Mouse (Mus musculus) limb, embryonic 12.5 days (tissue): ENCODE data around the gene Tmem239. TPM values are rescaled to one million over a fixed set of nuclear protein-coding genes. Genes with fewer than 3 reads are reported as not detected.

Experiments
- ATAC-seq: fragments of 200-750 bp; cut with Nextera tagmentation; 2 replicates; pipeline ENCODE4 v1.8.0; 2017; ENCODE audit warnings: low read depth, moderate TSS enrichment; ENCODE audit not compliant: insufficient number of reproducible peaks, insufficient read depth, low FRiP score, low TSS enrichment
- H3K27ac ChIP-seq: fragments of 300-500 bp; sonication (generic); 2 replicates; pipeline ENCODE4 v1.5.1; 2016; ENCODE audit warnings: mild to moderate bottlenecking, moderate library complexity
- H3K27me3 ChIP-seq: fragments of 300-500 bp; sonication (generic); 2 replicates; pipeline ENCODE4 v1.6.1; 2016; ENCODE audit warnings: mild to moderate bottlenecking, moderate library complexity
- H3K36me3 ChIP-seq: fragments of 300-500 bp; sonication (generic); 2 replicates; pipeline ENCODE4 v1.6.1; 2016; ENCODE audit warnings: mild to moderate bottlenecking, moderate library complexity
- H3K4me1 ChIP-seq: fragments of 300-500 bp; sonication (generic); replicated peaks from 2 replicates; pipeline ENCODE4 v1.6.1; 2016
- H3K4me2 ChIP-seq: fragments of 300-500 bp; sonication (generic); 2 replicates; pipeline ENCODE4 v1.6.1; 2016; ENCODE audit warnings: mild to moderate bottlenecking, moderate library complexity
- H3K4me3 ChIP-seq: fragments of 300-500 bp; sonication (generic); replicated peaks from 2 replicates; pipeline ENCODE4 v1.5.1; 2016; ENCODE audit warnings: mild to moderate bottlenecking
- H3K9ac ChIP-seq: fragments of 300-500 bp; sonication (generic); replicated peaks from 2 replicates; pipeline ENCODE4 v1.6.1; 2016; ENCODE audit warnings: mild to moderate bottlenecking, moderate library complexity
- H3K9me3 ChIP-seq: fragments of 300-500 bp; sonication (generic); 2 replicates; pipeline ENCODE4 v1.6.1; 2016; ENCODE audit warnings: mild to moderate bottlenecking, moderate library complexity
- WGBS: fragments of 180-500 bp; shearing (Covaris S2); methylation state at CpG from one replicate; pipeline ENCODE4 v1.1.7; 2016; 5-methylcytosine and 5-hydroxymethylcytosine counted together
- polyA plus RNA-seq: library from polyadenylated mRNA; unstranded; fragments of >200 nt; fragmentation: Nextera tagmentation; extraction: Ambion mirVana; gene quantifications from 2 replicates; pipeline ENCODE4 v1.2.1, GENCODE M21; 2016

Tmem239 gene
- polyA plus RNA-seq, 1 experiment from 2014 or later = not detected

GRCm38 (mm10) chr2:130451086-130451726 lies 44.9 kb downstream of the Tmem239 start:
- Histone ChIP-seq H3K27ac (no peak overlapping the region), H3K27me3 (peaks cover 9% of the 10 kb centered on the region; the same call in 1 of the 2 replicates), H3K9ac (peak overlapping the region; percentile 87)

GRCm38 (mm10) chr2:130451727-130452090 lies 45.4 kb downstream of the Tmem239 start:
- peaks cover 19% of the 10 kb centered on the region for H3K4me1 ChIP-seq
- 72% methylated on average over 3 of the region's 3 CpGs for WGBS
- H3K4me2 ChIP-seq = peak overlapping the region; percentile 85
- no peak for ATAC-seq
- H3K27me3 ChIP-seq = peaks cover 9% of the 10 kb centered on the region; the same call in 1 of the 2 replicates
- H3K36me3 ChIP-seq = no peaks in the 10 kb centered on the region
- H3K9me3 ChIP-seq = no peaks in the 10 kb centered on the region
- H3K27ac ChIP-seq = no peak overlapping the region
- 0 out of 2 replicates have a peak overlapping the region, but pooled peaks have one; percentile 87 for H3K9ac ChIP-seq
- no peak overlapping the region for H3K4me3 ChIP-seq

More at GRCm38 (mm10) chr2:130451086-130451726, 44.9 kb downstream of the Tmem239 start:
- no peak for ATAC-seq
- Histone ChIP-seq H3K4me3 (peak overlapping the region; percentile 89), H3K9me3 (no peaks in the 10 kb centered on the region), H3K4me2 (peak overlapping the region; percentile 85), H3K36me3 (no peaks in the 10 kb centered on the region), H3K4me1 (peaks cover 19% of the 10 kb centered on the region)
- WGBS = 76% methylated on average over 14 of the region's 14 CpGs

GRCm38 (mm10) chr2:130452266-130452665 lies 46.0 kb downstream of the Tmem239 start:
- Histone ChIP-seq H3K27me3 (peaks cover 9% of the 10 kb centered on the region; the same call in 1 of the 2 replicates), H3K9me3 (no peaks in the 10 kb centered on the region), H3K4me1 (peaks cover 19% of the 10 kb centered on the region), H3K4me3 (no peak overlapping the region), H3K36me3 (no peaks in the 10 kb centered on the region), H3K9ac (no peak overlapping the region), H3K4me2 (no peak overlapping the region), H3K27ac (no peak overlapping the region)
- no peak for ATAC-seq
- WGBS = 51% methylated on average over 2 of the region's 2 CpGs

- peaks cover 19% of the 10 kb centered on the region for H3K4me1 ChIP-seq
- no peak overlapping the region for H3K9ac ChIP-seq
- peaks cover 4% of the 10 kb centered on the region; the same call in 1 of the 2 replicates for H3K27me3 ChIP-seq
- no peak for ATAC-seq
- WGBS = 61% methylated on average over 6 of the region's 6 CpGs
- H3K9me3 ChIP-seq = no peaks in the 10 kb centered on the region
- H3K36me3 ChIP-seq = no peaks in the 10 kb centered on the region
- 0 out of 2 replicates have a peak overlapping the region, but pooled peaks have one; percentile 23 for H3K27ac ChIP-seq
- no peak overlapping the region for H3K4me2 ChIP-seq
- no peak overlapping the region for H3K4me3 ChIP-seq
Observed at GRCm38 (mm10) chr2:130453421-130453820, 47.1 kb downstream of the Tmem239 start.

GRCm38 (mm10) chr2:130454748-130455370 lies 48.6 kb downstream of the Tmem239 start:
- Histone ChIP-seq H3K27ac (no peak overlapping the region), H3K27me3 (no peaks in the 10 kb centered on the region), H3K9ac (no peak overlapping the region), H3K9me3 (no peaks in the 10 kb centered on the region), H3K4me2 (no peak overlapping the region), H3K4me3 (no peak overlapping the region), H3K4me1 (peaks cover 13% of the 10 kb centered on the region), H3K36me3 (no peaks in the 10 kb centered on the region)
- ATAC-seq = no peak
- 89% methylated on average over 6 of the region's 6 CpGs for WGBS

Other genes starting within 250 kb of the Tmem239 start
- 691 and 736 TPM in 2 replicates for gene Snrpb, start 227.1 kb upstream of the Tmem239 start, polyA plus RNA-seq
- not detected in 2 replicates for gene Tmc2, start 211.3 kb upstream of the Tmem239 start, polyA plus RNA-seq
- gene Nop56, start 132.0 kb upstream of the Tmem239 start, polyA plus RNA-seq = 391 and 407 TPM in 2 replicates
- gene Idh3b, start 121.9 kb upstream of the Tmem239 start, polyA plus RNA-seq = 141 and 144 TPM in 2 replicates
- gene Ebf4, start 111.3 kb upstream of the Tmem239 start, polyA plus RNA-seq = 2.1 and 3.6 TPM in 2 replicates
- gene Cpxm1, start 8.9 kb upstream of the Tmem239 start, polyA plus RNA-seq = 91.6 and 100 TPM in 2 replicates
- 0.11 and 0.18 TPM in 2 replicates for gene Gm28372, start 1.2 kb upstream of the Tmem239 start, polyA plus RNA-seq
- gene 1700020A23Rik, start 1.2 kb upstream of the Tmem239 start, polyA plus RNA-seq = not detected in 2 replicates
- gene Vps16, start 17.9 kb downstream of the Tmem239 start, polyA plus RNA-seq = 121 and 133 TPM in 2 replicates
- gene Pced1a, start 18.2 kb downstream of the Tmem239 start, polyA plus RNA-seq = 13.4 and 14.6 TPM in 2 replicates
- gene Ptpra, start 43.8 kb downstream of the Tmem239 start, polyA plus RNA-seq = 108 and 115 TPM in 2 replicates
- gene Mrps26, start 157.3 kb downstream of the Tmem239 start, polyA plus RNA-seq = 79.0 and 80.7 TPM in 2 replicates
- not detected in 2 replicates for gene Oxt, start 169.7 kb downstream of the Tmem239 start, polyA plus RNA-seq
- not detected in 2 replicates for gene Avp, start 176.1 kb downstream of the Tmem239 start, polyA plus RNA-seq
- gene Fastkd5, start 223.5 kb downstream of the Tmem239 start, polyA plus RNA-seq = 18.7 and 20.3 TPM in 2 replicates
- gene Ubox5, start 223.6 kb downstream of the Tmem239 start, polyA plus RNA-seq = 15.6 and 16.0 TPM in 2 replicates
- 5.4 and 5.7 TPM in 2 replicates for gene Lzts3, start 236.3 kb downstream of the Tmem239 start, polyA plus RNA-seq